Mouse (Mus musculus): ENCODE measurements around the gene Vps72. TPM values are rescaled to one million over a fixed set of nuclear protein-coding genes. Genes with fewer than 3 reads are reported as not detected.
"Not testable (repeated sequence)": the region's sequence is repeated elsewhere in the genome, so short reads cannot be mapped to it uniquely, and the experiment has no call there.

Vps72 gene
- polyA plus RNA-seq, 1 experiment from 2014 or later = 327 TPM

- H3K9me3 ChIP-seq (replicated peaks) = no peaks in the 10 kb centered on the region
- peaks cover 19% of the 10 kb centered on the region for H3K4me1 ChIP-seq
- DNase-seq (ENCODE audit: low spot score) = no peak
- H3K27ac ChIP-seq = no peak overlapping the region
- H3K27me3 ChIP-seq (ENCODE audit: low read depth, poor library complexity, severe bottlenecking) = no peaks in the 10 kb centered on the region
- peaks cover 15% of the 10 kb centered on the region for H3K36me3 ChIP-seq
- 76% methylated on average over 2 of the region's 2 CpGs for WGBS
- no peak overlapping the region for H3K4me3 ChIP-seq
Observed at GRCm38 (mm10) chr3:95107898-95108297, 2.9 kb upstream of the Vps72 start.

GRCm38 (mm10) chr3:95112760-95113159 lies 1.9 kb downstream of the Vps72 start:
- H3K4me1 ChIP-seq = peaks cover 8% of the 10 kb centered on the region
- peaks cover 46% of the 10 kb centered on the region for H3K36me3 ChIP-seq
- H3K27ac ChIP-seq = no peak overlapping the region
- DNase-seq (ENCODE audit: low spot score) = no peak
- no peaks in the 10 kb centered on the region for H3K9me3 ChIP-seq (replicated peaks)
- 93% methylated on average over 1 of the region's 1 CpGs for WGBS
- no peaks in the 10 kb centered on the region for H3K27me3 ChIP-seq (ENCODE audit: low read depth, poor library complexity, severe bottlenecking)
- H3K4me3 ChIP-seq = peak overlapping the region; percentile 79; the same call in 1 of the 2 replicates

- no peaks in the 10 kb centered on the region for H3K27me3 ChIP-seq (ENCODE audit: low read depth, poor library complexity, severe bottlenecking)
- no peaks in the 10 kb centered on the region for H3K4me1 ChIP-seq
- no peaks in the 10 kb centered on the region for H3K9me3 ChIP-seq (replicated peaks)
- DNase-seq (ENCODE audit: low spot score) = no peak
- peaks cover 93% of the 10 kb centered on the region for H3K36me3 ChIP-seq
- 78% methylated on average over 2 of the region's 2 CpGs for whole genome bisulfite sequencing
- H3K27ac ChIP-seq = no peak overlapping the region
- H3K4me3 ChIP-seq = no peak overlapping the region
Observed at GRCm38 (mm10) chr3:95117751-95118150, 6.9 kb downstream of the Vps72 start.

- WGBS = 80% methylated on average over 6 of the region's 6 CpGs
- H3K27me3 ChIP-seq (ENCODE audit: low read depth, poor library complexity, severe bottlenecking) = no peaks in the 10 kb centered on the region
- peaks cover 82% of the 10 kb centered on the region for H3K36me3 ChIP-seq
- no peak overlapping the region for H3K27ac ChIP-seq
- peaks cover 8% of the 10 kb centered on the region for H3K4me1 ChIP-seq
- H3K9me3 ChIP-seq (replicated peaks) = no peaks in the 10 kb centered on the region
- no peak overlapping the region for H3K4me3 ChIP-seq
- no peak for DNase-seq (ENCODE audit: low spot score)
Observed at GRCm38 (mm10) chr3:95121580-95121979, 10.8 kb downstream of the Vps72 start.

- no peaks in the 10 kb centered on the region for H3K9me3 ChIP-seq (replicated peaks)
- WGBS = 65% methylated on average over 6 of the region's 6 CpGs
- peak within 1 kb of the TSS; percentile 25; the same call in 1 of the 2 replicates for H3K27ac ChIP-seq
- no peak within 1 kb of the TSS for H3K4me3 ChIP-seq
- no peaks in the 10 kb centered on the region for H3K27me3 ChIP-seq (ENCODE audit: low read depth, poor library complexity, severe bottlenecking)
- peaks cover 12% of the 10 kb centered on the region for H3K4me1 ChIP-seq
- no peak for DNase-seq (ENCODE audit: low spot score)
- H3K36me3 ChIP-seq = peaks cover 79% of the 10 kb centered on the region
Observed at GRCm38 (mm10) chr3:95124246-95124645, 13.4 kb downstream of the Vps72 start, which contains the start of gene Tmod4. Gene Tmod4, plus strand, starts transcription at chr3:95124476.

- no peaks in the 10 kb centered on the region for H3K9me3 ChIP-seq (replicated peaks)
- peaks cover 18% of the 10 kb centered on the region for H3K4me1 ChIP-seq
- H3K4me3 ChIP-seq = no peak overlapping the region
- no peaks in the 10 kb centered on the region for H3K27me3 ChIP-seq (ENCODE audit: low read depth, poor library complexity, severe bottlenecking)
- no peak overlapping the region for H3K27ac ChIP-seq
- peaks cover 79% of the 10 kb centered on the region for H3K36me3 ChIP-seq
- DNase-seq (ENCODE audit: low spot score) = no peak
- WGBS = 54% methylated on average over 5 of the region's 5 CpGs
Observed at GRCm38 (mm10) chr3:95124972-95125371, 14.2 kb downstream of the Vps72 start.

GRCm38 (mm10) chr3:95129226-95129651 lies 18.4 kb downstream of the Vps72 start:
- no peak overlapping the region for H3K4me3 ChIP-seq
- H3K27me3 ChIP-seq (ENCODE audit: low read depth, poor library complexity, severe bottlenecking) = no peaks in the 10 kb centered on the region
- H3K4me1 ChIP-seq = peaks cover 26% of the 10 kb centered on the region
- WGBS = 37% methylated on average over 6 of the region's 6 CpGs
- H3K9me3 ChIP-seq (replicated peaks) = no peaks in the 10 kb centered on the region
- H3K36me3 ChIP-seq = peaks cover 57% of the 10 kb centered on the region
- no peak for DNase-seq (ENCODE audit: low spot score)
- H3K27ac ChIP-seq = no peak overlapping the region

- Histone ChIP-seq H3K4me3 (no peak overlapping the region), H3K36me3 (peaks cover 54% of the 10 kb centered on the region), H3K27me3 (ENCODE audit: low read depth, poor library complexity, severe bottlenecking) (no peaks in the 10 kb centered on the region), H3K4me1 (peaks cover 24% of the 10 kb centered on the region), H3K9me3 (replicated peaks) (no peaks in the 10 kb centered on the region), H3K27ac (no peak overlapping the region)
- WGBS = 85% methylated on average over 5 of the region's 5 CpGs
- no peak for DNase-seq (ENCODE audit: low spot score)
Observed at GRCm38 (mm10) chr3:95130081-95130480, 19.3 kb downstream of the Vps72 start.

- WGBS = 87% methylated on average over 2 of the region's 2 CpGs
- DNase-seq (ENCODE audit: low spot score); H3K27me3 ChIP-seq (ENCODE audit: low read depth, poor library complexity, severe bottlenecking); H3K27ac ChIP-seq; H3K9me3 ChIP-seq (replicated peaks): not testable (repeated sequence)
- Histone ChIP-seq H3K36me3 (peaks cover 46% of the 10 kb centered on the region), H3K4me1 (peaks cover 32% of the 10 kb centered on the region), H3K4me3 (peak overlapping the region; percentile 67)
Observed at GRCm38 (mm10) chr3:95132389-95132788, 21.6 kb downstream of the Vps72 start.

- Histone ChIP-seq H3K27ac (peak overlapping the region; percentile 87), H3K4me1 (peaks cover 32% of the 10 kb centered on the region), H3K9me3 (replicated peaks) (no peaks in the 10 kb centered on the region), H3K27me3 (ENCODE audit: low read depth, poor library complexity, severe bottlenecking) (no peaks in the 10 kb centered on the region), H3K36me3 (peaks cover 42% of the 10 kb centered on the region), H3K4me3 (peak overlapping the region; percentile 67)
- no peak for DNase-seq (ENCODE audit: low spot score)
- 59% methylated on average over 11 of the region's 11 CpGs for WGBS
Observed at GRCm38 (mm10) chr3:95133176-95133575, 22.4 kb downstream of the Vps72 start.

GRCm38 (mm10) chr3:95133680-95134101 lies 22.9 kb downstream of the Vps72 start, which contains the start of the genes Scnm1 and Lysmd1:
Gene Scnm1, minus strand, starts transcription at chr3:95134011.
Gene Lysmd1, plus strand, starts transcription at chr3:95134088.
- Histone ChIP-seq H3K9me3 (replicated peaks) (no peaks in the 10 kb centered on the region), H3K27me3 (ENCODE audit: low read depth, poor library complexity, severe bottlenecking) (no peaks in the 10 kb centered on the region), H3K36me3 (peaks cover 37% of the 10 kb centered on the region), H3K4me1 (peaks cover 32% of the 10 kb centered on the region), H3K27ac (peak within 1 kb of the TSS; percentile 87), H3K4me3 (peak within 1 kb of the TSS; percentile 67)
- peak; percentile 91 for DNase-seq (ENCODE audit: low spot score)
- under 1% methylated on average over 20 of the region's 20 CpGs for WGBS

- WGBS = no CpG with 5 or more reads among the region's 12 CpGs
- H3K27me3 ChIP-seq (ENCODE audit: low read depth, poor library complexity, severe bottlenecking); DNase-seq (ENCODE audit: low spot score); H3K27ac ChIP-seq; H3K9me3 ChIP-seq (replicated peaks): not testable (repeated sequence)
- H3K4me3 ChIP-seq = peak overlapping the region; percentile 67
- peaks cover 33% of the 10 kb centered on the region for H3K36me3 ChIP-seq
- H3K4me1 ChIP-seq = peaks cover 30% of the 10 kb centered on the region
Observed at GRCm38 (mm10) chr3:95134133-95134532, 23.3 kb downstream of the Vps72 start.

- Histone ChIP-seq H3K27ac (no peak overlapping the region), H3K27me3 (ENCODE audit: low read depth, poor library complexity, severe bottlenecking) (no peaks in the 10 kb centered on the region), H3K9me3 (replicated peaks) (no peaks in the 10 kb centered on the region), H3K36me3 (peaks cover 33% of the 10 kb centered on the region), H3K4me1 (peaks cover 26% of the 10 kb centered on the region), H3K4me3 (peak overlapping the region; percentile 41)
- 28% methylated on average over 6 of the region's 6 CpGs for WGBS
- no peak for DNase-seq (ENCODE audit: low spot score)
Observed at GRCm38 (mm10) chr3:95135023-95135422, 24.2 kb downstream of the Vps72 start.

Data from limb, embryonic 10.5 days (tissue).